Mouse (Mus musculus): ENCODE data around the gene Nfe2l2. TPM values are rescaled to one million over a fixed set of nuclear protein-coding genes. Genes with fewer than 3 reads are reported as not detected.

Gene Nfe2l2
- polyA plus RNA-seq, 1 experiment from 2014 or later, result 12.1 TPM

GRCm38 (mm10) chr2:75730052-75730451 is 25.6 kb upstream of the Nfe2l2 start:
- Histone ChIP-seq H3K36me3 (no peaks in the 10 kb centered on the region), H3K27ac (replicated peaks) (no peak overlapping the region), H3K4me2 (no peak overlapping the region), H3K9me3 (replicated peaks) (no peaks in the 10 kb centered on the region), H3K9ac (replicated peaks) (no peak overlapping the region), H3K4me3 (replicated peaks) (no peak overlapping the region), H3K4me1 (no peaks in the 10 kb centered on the region), H3K27me3 (replicated peaks) (no peaks in the 10 kb centered on the region)
- 86% methylated on average over 10 of the region's 10 CpGs for WGBS
- ATAC-seq (ENCODE audit: low FRiP score), result no peak

DNA sequence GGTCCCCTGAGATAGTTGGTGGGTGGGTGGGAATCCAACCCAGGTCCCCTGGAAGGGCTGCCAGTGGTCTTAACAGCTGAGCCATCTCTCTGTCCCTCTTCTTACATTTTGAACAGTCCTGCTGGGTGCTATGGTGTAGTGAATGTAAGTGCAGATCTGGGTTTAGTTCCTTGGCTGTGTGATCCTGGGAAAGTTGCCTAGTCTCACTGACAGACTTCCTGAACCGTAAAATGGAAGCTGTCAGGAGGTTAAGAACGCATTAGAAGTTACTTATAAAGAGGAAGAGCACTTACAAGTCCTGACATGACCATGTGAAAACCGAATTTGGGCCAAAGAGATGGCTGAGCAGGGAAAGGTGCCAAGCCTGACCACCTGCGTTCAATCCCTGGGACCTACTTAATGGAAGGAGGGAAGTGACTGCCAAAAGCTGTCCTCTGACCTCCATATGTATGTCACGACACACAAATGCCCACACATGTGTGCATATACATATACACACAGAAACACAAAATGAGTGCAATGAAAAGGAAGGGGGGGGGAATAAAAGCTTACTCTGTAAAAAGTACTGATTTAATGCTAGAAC is 20.5 kb upstream of the Nfe2l2 start:
- 0 out of 2 replicates have a peak, but pooled peaks cover 2% of the 10 kb centered on the region for H3K4me1 ChIP-seq
- no peak for ATAC-seq (ENCODE audit: low FRiP score)
- no peak overlapping the region for H3K4me2 ChIP-seq
- no peaks in the 10 kb centered on the region for H3K27me3 ChIP-seq (replicated peaks)
- H3K9me3 ChIP-seq (replicated peaks), result no peaks in the 10 kb centered on the region
- 72% methylated on average over 5 of the region's 5 CpGs for WGBS
- H3K9ac ChIP-seq (replicated peaks), result no peak overlapping the region
- no peaks in the 10 kb centered on the region for H3K36me3 ChIP-seq
- H3K27ac ChIP-seq (replicated peaks), result no peak overlapping the region
- H3K4me3 ChIP-seq (replicated peaks), result no peak overlapping the region

GRCm38 (mm10) chr2:75723481-75723880 is 19.0 kb upstream of the Nfe2l2 start:
- Histone ChIP-seq H3K4me1 (0 out of 2 replicates have a peak, but pooled peaks cover 2% of the 10 kb centered on the region), H3K9me3 (replicated peaks) (no peaks in the 10 kb centered on the region), H3K27ac (replicated peaks) (no peak overlapping the region), H3K9ac (replicated peaks) (no peak overlapping the region), H3K27me3 (replicated peaks) (no peaks in the 10 kb centered on the region), H3K4me2 (no peak overlapping the region), H3K36me3 (no peaks in the 10 kb centered on the region), H3K4me3 (replicated peaks) (no peak overlapping the region)
- no peak for ATAC-seq (ENCODE audit: low FRiP score)
- 86% methylated on average over 8 of the region's 8 CpGs for WGBS

DNA sequence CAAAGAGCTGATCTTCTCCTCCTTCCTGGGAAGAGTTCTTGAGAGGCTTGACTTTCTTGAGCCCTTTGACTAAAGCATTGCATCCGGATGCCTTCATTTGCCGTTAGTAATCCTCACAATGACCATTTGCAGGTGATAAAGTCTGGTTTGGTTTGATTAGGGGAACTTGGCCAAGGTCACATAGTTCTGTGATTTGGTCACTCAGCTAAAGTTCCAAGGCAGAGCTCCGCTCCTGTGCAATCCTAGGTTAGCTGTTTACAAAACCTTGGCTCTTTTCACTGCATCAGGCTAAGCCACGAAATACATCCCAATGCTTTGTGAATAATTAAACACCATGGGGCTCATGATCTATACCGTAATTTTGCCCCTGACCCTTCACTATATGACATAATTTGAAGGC is 18.5 kb upstream of the Nfe2l2 start:
- Histone ChIP-seq H3K9me3 (replicated peaks) (no peaks in the 10 kb centered on the region), H3K4me2 (no peak overlapping the region)
- ATAC-seq (ENCODE audit: low FRiP score), result no peak

DNA sequence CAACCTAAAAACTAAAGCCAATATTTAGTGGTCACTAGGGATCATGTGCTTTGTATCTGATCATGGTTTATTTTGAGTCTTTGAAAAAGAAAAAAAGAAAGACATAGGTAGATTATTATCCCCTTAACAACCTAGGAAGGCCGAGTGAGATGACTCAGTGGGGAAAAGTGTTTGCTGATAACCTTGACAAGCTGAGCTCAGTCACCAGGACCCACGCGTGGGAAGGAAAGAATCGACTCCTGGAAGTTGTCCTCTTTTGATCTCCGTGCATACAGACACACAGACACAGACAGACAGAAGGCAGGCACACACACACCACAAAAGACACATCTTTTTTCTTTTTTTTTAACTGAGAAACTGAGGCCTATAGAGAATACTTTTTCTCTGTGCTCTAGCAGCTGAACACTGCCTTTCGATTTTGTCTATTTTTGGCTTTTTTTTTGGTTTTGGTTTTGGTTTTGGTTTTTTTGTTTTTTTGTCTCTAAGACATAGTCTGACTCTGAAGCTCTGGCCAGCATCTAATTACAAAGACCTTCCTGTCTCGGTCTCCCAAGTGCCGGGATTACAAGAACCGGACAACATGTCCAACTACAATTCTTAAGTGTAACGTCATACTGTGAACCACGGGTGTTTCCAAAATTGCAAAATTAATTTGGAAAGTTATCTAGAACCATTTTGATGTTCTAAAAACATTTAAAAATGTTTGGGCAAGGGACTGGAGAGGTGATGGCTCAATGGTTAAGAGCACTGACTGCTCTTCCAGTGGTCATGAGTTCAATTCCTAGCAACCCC is 16.0 kb upstream of the Nfe2l2 start:
- Histone ChIP-seq H3K36me3 (no peaks in the 10 kb centered on the region), H3K27ac (replicated peaks) (no peak overlapping the region), H3K4me1 (0 out of 2 replicates have a peak, but pooled peaks cover 2% of the 10 kb centered on the region), H3K9ac (replicated peaks) (no peak overlapping the region), H3K4me2 (no peak overlapping the region), H3K9me3 (replicated peaks) (no peaks in the 10 kb centered on the region), H3K27me3 (replicated peaks) (no peaks in the 10 kb centered on the region), H3K4me3 (replicated peaks) (no peak overlapping the region)
- 88% methylated on average over 11 of the region's 11 CpGs for WGBS
- no peak for ATAC-seq (ENCODE audit: low FRiP score)

More for the DNA sequence above, 18.5 kb upstream of the Nfe2l2 start:
- 0 out of 2 replicates have a peak, but pooled peaks cover 2% of the 10 kb centered on the region for H3K4me1 ChIP-seq
- 53% methylated on average over 5 of the region's 5 CpGs for WGBS
- no peaks in the 10 kb centered on the region for H3K36me3 ChIP-seq
- no peak overlapping the region for H3K4me3 ChIP-seq (replicated peaks)
- no peak overlapping the region for H3K9ac ChIP-seq (replicated peaks)
- no peak overlapping the region for H3K27ac ChIP-seq (replicated peaks)
- no peaks in the 10 kb centered on the region for H3K27me3 ChIP-seq (replicated peaks)

DNA sequence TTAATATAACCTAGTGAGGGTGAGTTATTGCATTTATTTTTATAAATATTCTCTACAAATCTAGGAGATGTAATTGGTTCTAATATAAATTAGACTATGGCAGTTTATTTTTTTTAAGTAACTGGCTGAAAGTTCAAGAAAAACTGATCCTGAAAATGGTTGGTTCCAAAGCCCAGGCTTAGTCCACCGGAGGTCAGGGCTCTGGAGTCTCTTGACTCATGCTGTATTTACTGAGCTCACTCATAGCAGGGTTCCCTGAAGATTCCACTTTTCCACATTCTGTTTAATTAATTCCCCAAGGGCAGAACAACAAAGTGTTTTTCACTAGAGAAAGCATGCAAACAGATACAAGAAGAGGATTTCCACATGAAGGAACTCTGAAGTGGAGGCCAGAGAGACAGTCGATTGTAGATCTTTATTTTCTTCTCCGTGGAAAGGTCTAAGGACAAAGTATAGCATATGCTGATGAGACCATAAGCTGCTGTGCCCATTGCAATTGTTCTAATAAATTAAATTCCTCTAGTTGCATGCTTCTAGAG is 15.0 kb upstream of the Nfe2l2 start:
- no peak for ATAC-seq (ENCODE audit: low FRiP score)
- no peak overlapping the region for H3K9ac ChIP-seq (replicated peaks)
- H3K27ac ChIP-seq (replicated peaks), result no peak overlapping the region
- no peak overlapping the region for H3K4me3 ChIP-seq (replicated peaks)
- H3K4me1 ChIP-seq, result 0 out of 2 replicates have a peak, but pooled peaks cover 2% of the 10 kb centered on the region
- no peak overlapping the region for H3K4me2 ChIP-seq
- H3K27me3 ChIP-seq (replicated peaks), result no peaks in the 10 kb centered on the region
- H3K9me3 ChIP-seq (replicated peaks), result no peaks in the 10 kb centered on the region
- WGBS, result 74% methylated on average over 3 of the region's 3 CpGs
- H3K36me3 ChIP-seq, result no peaks in the 10 kb centered on the region

- H3K4me2 ChIP-seq, result no peak overlapping the region
- H3K9ac ChIP-seq (replicated peaks), result no peak overlapping the region
- no peak overlapping the region for H3K27ac ChIP-seq (replicated peaks)
- no peak overlapping the region for H3K4me3 ChIP-seq (replicated peaks)
- no peaks in the 10 kb centered on the region for H3K27me3 ChIP-seq (replicated peaks)
- ATAC-seq (ENCODE audit: low FRiP score), result no peak
- H3K4me1 ChIP-seq, result no peaks in the 10 kb centered on the region
- WGBS, result 56% methylated on average over 12 of the region's 12 CpGs
- H3K9me3 ChIP-seq (replicated peaks), result no peaks in the 10 kb centered on the region
- H3K36me3 ChIP-seq, result no peaks in the 10 kb centered on the region
These were observed 11.9 kb upstream of the Nfe2l2 start for GRCm38 (mm10) chr2:75716046-75717016.

DNA sequence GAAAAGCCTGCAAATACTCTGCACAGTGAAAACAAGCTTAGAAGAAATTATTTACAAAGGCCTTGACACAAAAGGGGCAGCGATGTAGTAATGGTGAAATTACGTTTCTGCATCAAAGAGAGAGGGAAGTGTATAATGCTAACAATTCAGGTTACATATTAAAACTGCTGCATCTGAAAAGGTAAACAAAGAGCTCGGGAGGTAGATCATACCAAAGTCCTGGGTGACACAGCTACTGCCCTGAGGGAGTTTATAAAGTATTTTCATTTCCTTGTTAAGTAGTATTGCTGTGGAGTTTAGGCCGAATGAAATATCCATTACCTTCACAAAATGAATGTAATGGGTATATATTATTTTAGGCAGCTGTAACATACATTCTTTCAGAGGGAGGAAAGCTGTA is 10.3 kb upstream of the Nfe2l2 start:
- H3K9me3 ChIP-seq (replicated peaks), result no peaks in the 10 kb centered on the region
- WGBS, result 78% methylated on average over 4 of the region's 4 CpGs
- no peaks in the 10 kb centered on the region for H3K27me3 ChIP-seq (replicated peaks)
- no peaks in the 10 kb centered on the region for H3K4me1 ChIP-seq
- H3K4me3 ChIP-seq (replicated peaks), result no peak overlapping the region
- H3K36me3 ChIP-seq, result no peaks in the 10 kb centered on the region
- no peak overlapping the region for H3K27ac ChIP-seq (replicated peaks)
- H3K9ac ChIP-seq (replicated peaks), result no peak overlapping the region
- H3K4me2 ChIP-seq, result no peak overlapping the region
- no peak for ATAC-seq (ENCODE audit: low FRiP score)

DNA sequence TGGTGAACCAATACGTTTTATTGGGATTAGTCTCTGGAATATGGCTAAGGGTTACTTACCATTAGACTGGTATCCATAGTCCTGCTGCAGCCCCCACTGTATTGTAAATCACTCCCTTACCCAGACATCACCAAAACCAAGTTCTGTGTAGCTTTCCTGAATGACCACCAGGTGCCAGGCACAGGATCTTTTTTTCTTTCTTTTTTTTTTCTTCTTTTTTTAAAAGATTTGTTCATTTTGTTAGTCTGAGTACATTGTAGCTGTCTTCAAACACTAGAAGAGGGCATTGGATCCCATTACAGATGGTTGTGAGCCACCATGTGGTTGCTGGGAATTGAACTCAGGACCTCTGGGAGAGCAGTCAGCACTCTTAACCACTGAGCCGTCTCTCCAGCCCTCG is 8.6 kb upstream of the Nfe2l2 start:
- no peak overlapping the region for H3K4me3 ChIP-seq (replicated peaks)
- no peaks in the 10 kb centered on the region; the same call in 1 of the 2 replicates for H3K9me3 ChIP-seq (replicated peaks)
- ATAC-seq (ENCODE audit: low FRiP score), result no peak
- H3K9ac ChIP-seq (replicated peaks), result no peak overlapping the region
- 92% methylated on average over 3 of the region's 3 CpGs for WGBS
- H3K27me3 ChIP-seq (replicated peaks), result no peaks in the 10 kb centered on the region
- no peak overlapping the region for H3K27ac ChIP-seq (replicated peaks)
- no peak overlapping the region for H3K4me2 ChIP-seq
- no peaks in the 10 kb centered on the region for H3K4me1 ChIP-seq
- H3K36me3 ChIP-seq, result no peaks in the 10 kb centered on the region

DNA sequence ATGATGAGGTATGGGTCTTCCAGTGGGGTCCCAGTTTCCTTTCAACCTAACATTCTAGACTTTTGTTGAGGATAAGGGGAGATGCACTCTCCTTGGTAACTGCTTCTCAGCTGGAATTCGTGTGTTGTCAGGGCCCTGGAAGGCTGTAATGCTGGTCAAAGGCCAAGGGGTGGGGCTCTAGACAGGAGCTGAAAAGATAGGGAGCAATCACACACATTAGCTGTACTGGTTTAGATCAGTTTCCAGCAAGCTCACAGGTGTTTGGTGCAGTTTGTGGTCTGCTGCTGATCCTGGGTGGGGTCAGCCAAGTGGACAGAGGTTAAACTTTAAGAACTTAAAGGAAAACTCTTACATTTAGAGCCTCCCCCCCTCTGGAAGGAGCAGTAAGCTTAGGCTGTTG is 3.0 kb upstream of the Nfe2l2 start:
- peaks cover 25% of the 10 kb centered on the region for H3K4me1 ChIP-seq
- no peaks in the 10 kb centered on the region; the same call in 1 of the 2 replicates for H3K9me3 ChIP-seq (replicated peaks)
- ATAC-seq (ENCODE audit: low FRiP score), result no peak
- H3K27me3 ChIP-seq (replicated peaks), result 0 out of 2 replicates have a peak, but pooled peaks cover 13% of the 10 kb centered on the region
- H3K9ac ChIP-seq (replicated peaks), result no peak overlapping the region
- no peak overlapping the region for H3K4me3 ChIP-seq (replicated peaks)
- H3K4me2 ChIP-seq, result no peak overlapping the region
- no peak overlapping the region for H3K27ac ChIP-seq (replicated peaks)
- 4% methylated on average over 1 of the region's 1 CpGs for WGBS
- no peaks in the 10 kb centered on the region for H3K36me3 ChIP-seq

- no peak overlapping the region for H3K9ac ChIP-seq (replicated peaks)
- H3K36me3 ChIP-seq, result no peaks in the 10 kb centered on the region
- H3K27me3 ChIP-seq (replicated peaks), result 0 out of 2 replicates have a peak, but pooled peaks cover 13% of the 10 kb centered on the region
- no peak overlapping the region for H3K27ac ChIP-seq (replicated peaks)
- H3K4me3 ChIP-seq (replicated peaks), result no peak overlapping the region
- no peak for ATAC-seq (ENCODE audit: low FRiP score)
- no peaks in the 10 kb centered on the region; the same call in 1 of the 2 replicates for H3K9me3 ChIP-seq (replicated peaks)
- 73% methylated on average over 5 of the region's 5 CpGs for WGBS
- H3K4me1 ChIP-seq, result peaks cover 25% of the 10 kb centered on the region
- no peak overlapping the region for H3K4me2 ChIP-seq
These were observed 2.0 kb upstream of the Nfe2l2 start for GRCm38 (mm10) chr2:75706435-75706834.
